Mouse (Mus musculus): ENCODE data around the gene Gata5. TPM values are rescaled to one million over a fixed set of nuclear protein-coding genes. Genes with fewer than 3 reads are reported as not detected.

Gata5 gene
- polyA plus RNA-seq, 1 experiment from 2014 or later = 0.83 TPM

DNA sequence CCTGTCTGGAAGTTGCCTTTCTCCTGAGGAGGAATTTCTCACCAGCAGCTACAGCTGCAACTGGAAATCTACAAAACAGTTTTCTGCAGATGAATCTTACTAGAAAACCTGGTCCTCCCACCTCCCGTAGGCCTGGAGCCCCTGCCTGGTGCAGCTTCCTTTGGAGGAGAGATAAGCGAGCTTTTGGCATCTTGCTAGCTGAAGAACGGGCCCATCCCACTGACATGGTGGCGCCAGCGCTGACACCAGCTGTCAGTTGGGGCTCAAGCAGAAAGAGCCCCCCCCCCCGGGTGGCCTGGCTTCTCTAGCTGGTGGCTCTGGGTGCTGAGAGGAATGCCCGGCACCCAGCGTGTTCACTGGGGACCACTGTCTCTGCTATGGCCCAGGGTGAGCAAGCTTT lies 6.7 kb upstream of the Gata5 start:
- WGBS = 60% methylated on average over 8 of the region's 8 CpGs
- Histone ChIP-seq H3K36me3 (no peaks in the 10 kb centered on the region), H3K4me1 (peaks cover 22% of the 10 kb centered on the region), H3K9me3 (replicated peaks) (no peaks in the 10 kb centered on the region), H3K27ac (no peak overlapping the region), H3K4me3 (no peak overlapping the region), H3K27me3 (ENCODE audit: low read depth, poor library complexity, severe bottlenecking) (peaks cover 38% of the 10 kb centered on the region)
- DNase-seq (ENCODE audit: low spot score) = no peak

DNA sequence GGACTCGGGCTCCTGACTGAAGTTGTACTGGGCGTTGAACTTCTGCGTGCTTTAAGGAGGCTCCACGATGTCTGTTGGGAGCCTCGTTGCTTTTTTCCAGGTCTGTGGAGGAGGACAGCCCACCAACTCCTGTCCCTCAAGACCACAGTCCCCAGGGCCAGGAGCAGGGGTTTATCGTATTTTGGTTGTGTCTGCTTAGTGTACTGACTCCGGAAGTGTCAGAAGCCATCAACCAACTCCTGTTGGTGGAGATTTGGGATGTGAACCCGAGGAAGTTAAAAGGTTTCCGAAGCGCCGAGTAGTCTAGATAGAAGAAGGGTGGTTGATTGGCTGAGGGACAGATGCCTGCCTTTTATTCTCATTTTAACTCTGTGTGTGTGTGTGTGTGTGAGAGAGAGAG lies 5.4 kb upstream of the Gata5 start:
- no peak overlapping the region for H3K27ac ChIP-seq
- no peaks in the 10 kb centered on the region for H3K9me3 ChIP-seq (replicated peaks)
- H3K36me3 ChIP-seq = no peaks in the 10 kb centered on the region
- peaks cover 31% of the 10 kb centered on the region for H3K4me1 ChIP-seq
- WGBS = 64% methylated on average over 11 of the region's 11 CpGs
- H3K4me3 ChIP-seq = no peak overlapping the region
- DNase-seq (ENCODE audit: low spot score) = no peak
- H3K27me3 ChIP-seq (ENCODE audit: low read depth, poor library complexity, severe bottlenecking) = peaks cover 51% of the 10 kb centered on the region

DNA sequence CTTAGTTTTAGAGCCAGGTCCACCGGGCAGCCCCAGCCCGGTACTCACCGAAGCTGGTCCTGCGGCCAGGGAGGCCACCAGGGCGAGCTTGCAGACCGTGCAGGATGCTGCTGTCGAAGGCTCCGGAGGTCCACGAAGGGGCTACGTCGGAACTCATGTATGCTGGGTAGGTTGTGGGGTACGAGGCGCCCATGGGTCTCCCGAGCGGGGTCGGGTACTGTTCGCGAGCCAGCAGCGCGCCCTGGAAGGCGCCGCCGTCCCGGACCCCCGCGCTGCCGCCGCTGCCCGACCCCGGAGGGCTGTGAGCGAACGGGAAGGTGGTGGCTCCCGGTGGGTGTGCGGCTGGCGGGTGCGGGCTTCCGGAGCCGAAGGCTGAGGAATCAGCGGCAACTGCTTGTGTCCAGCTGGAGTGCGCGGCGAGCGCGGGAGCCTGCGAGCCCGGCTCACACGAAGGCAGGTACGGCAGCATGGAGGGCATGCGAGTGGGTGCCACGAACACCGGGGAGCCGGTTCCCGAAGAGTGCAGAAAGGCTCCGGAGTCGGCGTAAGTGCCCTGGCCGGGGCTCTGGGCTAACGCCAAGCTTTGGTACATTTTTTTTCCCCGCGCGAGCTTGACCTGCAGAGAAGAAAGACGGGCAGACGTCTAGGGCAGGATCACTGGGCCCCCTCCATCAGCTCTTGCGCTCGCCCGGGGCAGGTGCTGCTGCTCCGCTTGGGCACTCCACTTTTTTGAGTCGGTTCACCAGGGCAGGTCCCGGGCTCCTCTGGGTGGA lies 535 bp downstream of the Gata5 start:
- WGBS = under 1% methylated on average over 69 of the region's 69 CpGs
- no peaks in the 10 kb centered on the region for H3K9me3 ChIP-seq (replicated peaks)
- H3K27me3 ChIP-seq (ENCODE audit: low read depth, poor library complexity, severe bottlenecking) = peaks cover 76% of the 10 kb centered on the region
- peak; percentile 69 for DNase-seq (ENCODE audit: low spot score)
- H3K36me3 ChIP-seq = no peaks in the 10 kb centered on the region
- peak overlapping the region; percentile 64 for H3K27ac ChIP-seq
- peak overlapping the region; percentile 49 for H3K4me3 ChIP-seq
- H3K4me1 ChIP-seq = peaks cover 39% of the 10 kb centered on the region

- H3K4me3 ChIP-seq = no peak overlapping the region
- DNase-seq (ENCODE audit: low spot score) = no peak
- H3K27me3 ChIP-seq (ENCODE audit: low read depth, poor library complexity, severe bottlenecking) = peaks cover 38% of the 10 kb centered on the region
- H3K4me1 ChIP-seq = peaks cover 9% of the 10 kb centered on the region
- no peaks in the 10 kb centered on the region for H3K36me3 ChIP-seq
- H3K27ac ChIP-seq = no peak overlapping the region
- 90% methylated on average over 1 of the region's 1 CpGs for WGBS
- H3K9me3 ChIP-seq (replicated peaks) = no peaks in the 10 kb centered on the region
Observed at GRCm38 (mm10) chr2:180329466-180329865, 5.0 kb downstream of the Gata5 start.

GRCm38 (mm10) chr2:180322674-180323355 lies 11.7 kb downstream of the Gata5 start:
- H3K27ac ChIP-seq = peak overlapping the region; percentile 59
- H3K36me3 ChIP-seq = no peaks in the 10 kb centered on the region
- H3K9me3 ChIP-seq (replicated peaks) = no peaks in the 10 kb centered on the region
- no peaks in the 10 kb centered on the region for H3K27me3 ChIP-seq (ENCODE audit: low read depth, poor library complexity, severe bottlenecking)
- no peak for DNase-seq (ENCODE audit: low spot score)
- H3K4me3 ChIP-seq = 0 out of 2 replicates have a peak overlapping the region, but pooled peaks have one; percentile 20
- peaks cover 16% of the 10 kb centered on the region for H3K4me1 ChIP-seq
- 20% methylated on average over 14 of the region's 14 CpGs for WGBS

- 69% methylated on average over 4 of the region's 4 CpGs for WGBS
- Histone ChIP-seq H3K36me3 (no peaks in the 10 kb centered on the region), H3K27me3 (ENCODE audit: low read depth, poor library complexity, severe bottlenecking) (no peaks in the 10 kb centered on the region), H3K4me3 (no peak overlapping the region), H3K4me1 (peaks cover 21% of the 10 kb centered on the region), H3K9me3 (replicated peaks) (no peaks in the 10 kb centered on the region), H3K27ac (no peak overlapping the region)
- DNase-seq (ENCODE audit: low spot score) = no peak
Observed at GRCm38 (mm10) chr2:180320216-180320615, 14.3 kb downstream of the Gata5 start.

DNA sequence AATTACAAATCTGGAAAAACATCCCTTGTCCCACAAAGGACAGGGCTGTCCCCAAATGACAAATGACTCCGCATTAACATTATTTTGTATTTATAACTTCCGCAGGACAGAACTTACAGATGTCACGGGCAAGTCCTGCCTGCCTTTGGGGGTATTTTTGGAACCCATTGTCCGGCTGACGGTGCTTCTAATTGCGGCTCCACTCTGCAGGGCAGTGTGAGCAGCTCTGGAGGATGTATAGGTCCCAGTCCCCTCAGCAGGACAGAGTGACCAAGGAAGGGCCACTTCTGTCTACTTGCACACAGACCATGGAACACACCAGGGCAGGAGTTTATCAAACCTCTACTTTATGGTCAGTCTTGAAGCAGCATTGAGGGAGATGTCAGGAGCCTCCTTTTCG lies 16.9 kb downstream of the Gata5 start:
- no peak for DNase-seq (ENCODE audit: low spot score)
- no peak overlapping the region for H3K4me3 ChIP-seq
- no peaks in the 10 kb centered on the region for H3K9me3 ChIP-seq (replicated peaks)
- H3K27ac ChIP-seq = no peak overlapping the region
- H3K27me3 ChIP-seq (ENCODE audit: low read depth, poor library complexity, severe bottlenecking) = no peaks in the 10 kb centered on the region
- H3K36me3 ChIP-seq = no peaks in the 10 kb centered on the region
- WGBS = 88% methylated on average over 7 of the region's 7 CpGs
- H3K4me1 ChIP-seq = peaks cover 13% of the 10 kb centered on the region

DNA sequence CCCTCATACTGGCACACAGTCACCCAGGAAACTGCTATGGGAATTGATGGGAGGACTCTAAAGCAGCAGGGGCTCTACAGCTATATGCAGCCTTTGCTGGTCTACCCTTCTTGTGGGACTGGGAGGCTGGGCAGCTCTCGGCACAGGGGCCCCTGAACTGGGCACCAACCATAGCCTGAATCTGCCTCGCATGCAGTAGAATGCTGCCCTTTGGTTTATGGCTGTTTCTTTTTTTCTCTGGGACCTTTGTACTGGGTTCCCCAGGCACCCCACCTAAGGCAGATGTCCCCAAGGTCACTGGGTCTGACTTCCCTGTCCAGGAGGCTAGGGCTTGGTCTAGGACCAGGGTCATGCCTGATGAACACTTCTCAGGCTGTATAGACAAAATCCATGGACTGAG lies 20.2 kb downstream of the Gata5 start:
- WGBS = 84% methylated on average over 2 of the region's 2 CpGs

GRCm38 (mm10) chr2:180311147-180311546 lies 23.4 kb downstream of the Gata5 start:
- no peak for DNase-seq (ENCODE audit: low spot score)
- H3K36me3 ChIP-seq = no peaks in the 10 kb centered on the region
- no peaks in the 10 kb centered on the region for H3K27me3 ChIP-seq (ENCODE audit: low read depth, poor library complexity, severe bottlenecking)
- peaks cover 9% of the 10 kb centered on the region for H3K4me1 ChIP-seq
- H3K4me3 ChIP-seq = no peak overlapping the region
- H3K9me3 ChIP-seq (replicated peaks) = no peaks in the 10 kb centered on the region
- H3K27ac ChIP-seq = no peak overlapping the region
- 81% methylated on average over 4 of the region's 4 CpGs for WGBS

More for the DNA sequence above, 20.2 kb downstream of the Gata5 start:
- no peaks in the 10 kb centered on the region for H3K9me3 ChIP-seq (replicated peaks)
- no peak overlapping the region for H3K4me3 ChIP-seq
- H3K4me1 ChIP-seq = peaks cover 10% of the 10 kb centered on the region
- H3K36me3 ChIP-seq = no peaks in the 10 kb centered on the region
- no peaks in the 10 kb centered on the region for H3K27me3 ChIP-seq (ENCODE audit: low read depth, poor library complexity, severe bottlenecking)
- H3K27ac ChIP-seq = no peak overlapping the region
- DNase-seq (ENCODE audit: low spot score) = no peak

DNA sequence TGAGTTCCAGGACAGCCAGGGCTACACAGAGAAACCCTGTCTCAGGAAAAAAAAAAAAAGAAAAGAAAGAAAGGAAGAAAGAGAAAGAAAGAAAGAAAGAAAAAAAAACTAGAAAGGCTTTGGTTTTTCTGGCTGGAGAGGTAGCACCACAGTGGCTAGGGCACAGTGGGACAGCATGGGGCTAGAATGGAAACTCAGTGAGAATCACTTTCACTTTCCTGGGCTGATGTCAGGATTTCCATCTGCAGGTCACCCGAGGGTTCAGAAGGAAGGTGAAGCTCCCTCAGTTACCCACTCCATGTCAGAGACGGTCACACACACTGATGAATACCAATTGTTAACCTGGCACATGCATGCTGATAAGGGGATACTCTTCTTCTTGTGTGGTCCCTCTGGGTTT lies 26.8 kb downstream of the Gata5 start:
- no peak overlapping the region for H3K4me3 ChIP-seq
- H3K36me3 ChIP-seq = no peaks in the 10 kb centered on the region
- peaks cover 8% of the 10 kb centered on the region for H3K4me1 ChIP-seq
- 50% methylated on average over 2 of the region's 2 CpGs for WGBS
- H3K27me3 ChIP-seq (ENCODE audit: low read depth, poor library complexity, severe bottlenecking) = no peaks in the 10 kb centered on the region
- no peak overlapping the region for H3K27ac ChIP-seq
- H3K9me3 ChIP-seq (replicated peaks) = no peaks in the 10 kb centered on the region
- DNase-seq (ENCODE audit: low spot score) = no peak

GRCm38 (mm10) chr2:180306423-180307168 lies 27.9 kb downstream of the Gata5 start:
- H3K36me3 ChIP-seq = no peaks in the 10 kb centered on the region
- H3K27ac ChIP-seq = no peak overlapping the region
- H3K4me1 ChIP-seq = peaks cover 8% of the 10 kb centered on the region
- WGBS = 86% methylated on average over 8 of the region's 8 CpGs
- H3K27me3 ChIP-seq (ENCODE audit: low read depth, poor library complexity, severe bottlenecking) = no peaks in the 10 kb centered on the region
- no peaks in the 10 kb centered on the region for H3K9me3 ChIP-seq (replicated peaks)
- no peak overlapping the region for H3K4me3 ChIP-seq
- no peak for DNase-seq (ENCODE audit: low spot score)

DNA sequence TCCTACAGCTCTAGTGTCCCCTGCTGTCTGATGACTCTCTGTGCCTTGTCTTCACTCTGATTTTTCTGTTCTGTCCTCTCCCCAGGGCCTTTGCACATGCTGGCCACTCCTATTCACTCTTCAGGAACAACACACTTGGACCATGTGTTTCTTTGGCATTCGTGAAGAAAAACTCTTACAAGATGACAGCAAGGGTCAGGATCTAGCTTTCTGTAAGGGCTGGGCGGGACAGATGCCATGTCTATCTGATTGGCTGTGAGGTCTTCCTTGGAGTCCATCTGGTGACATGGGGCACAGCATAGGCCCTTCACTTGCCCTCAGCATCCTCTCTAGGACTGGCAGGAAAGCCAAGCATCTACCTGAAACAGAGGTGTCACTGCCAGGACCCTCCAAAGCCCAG lies 28.5 kb downstream of the Gata5 start:
- Histone ChIP-seq H3K27ac (no peak overlapping the region), H3K4me1 (peaks cover 8% of the 10 kb centered on the region), H3K36me3 (no peaks in the 10 kb centered on the region)

DNA sequence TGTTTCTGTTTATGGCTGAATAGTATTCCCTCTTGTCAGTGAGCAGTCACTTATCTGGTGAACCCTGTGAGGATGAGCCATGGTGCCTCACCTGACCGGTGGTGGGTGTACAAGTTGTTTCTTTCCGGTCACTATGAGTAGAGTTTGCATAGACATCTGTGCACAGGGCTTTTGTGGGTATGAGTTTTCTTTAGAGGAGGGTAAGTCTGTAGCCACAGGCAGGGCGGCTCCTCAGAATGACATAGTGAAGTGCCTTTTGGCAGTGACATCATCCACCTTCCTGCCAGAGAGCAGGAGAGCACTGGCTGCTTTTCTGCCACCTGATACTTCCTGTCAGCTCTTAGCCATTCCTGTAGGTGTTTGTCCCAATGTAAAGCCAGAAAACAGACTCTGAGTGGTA lies 29.0 kb downstream of the Gata5 start:
- Histone ChIP-seq H3K27me3 (ENCODE audit: low read depth, poor library complexity, severe bottlenecking) (no peaks in the 10 kb centered on the region), H3K36me3 (no peaks in the 10 kb centered on the region), H3K4me1 (peaks cover 7% of the 10 kb centered on the region), H3K27ac (no peak overlapping the region), H3K4me3 (no peak overlapping the region), H3K9me3 (replicated peaks) (0 out of 2 replicates have a peak, but pooled peaks cover 2% of the 10 kb centered on the region)
- 84% methylated on average over 3 of the region's 3 CpGs for WGBS
- no peak for DNase-seq (ENCODE audit: low spot score)

More for the DNA sequence above, 28.5 kb downstream of the Gata5 start:
- Histone ChIP-seq H3K27me3 (ENCODE audit: low read depth, poor library complexity, severe bottlenecking) (no peaks in the 10 kb centered on the region), H3K4me3 (no peak overlapping the region), H3K9me3 (replicated peaks) (0 out of 2 replicates have a peak, but pooled peaks cover 2% of the 10 kb centered on the region)
- DNase-seq (ENCODE audit: low spot score) = no peak
- WGBS = 85% methylated on average over 2 of the region's 2 CpGs
